Mouse (Mus musculus): ENCODE data around the gene Kazn. TPM values are rescaled to one million over a fixed set of nuclear protein-coding genes. Genes with fewer than 3 reads are reported as not detected.

Gene Kazn
- total RNA-seq, 1 experiment: 14.0 TPM

DNA sequence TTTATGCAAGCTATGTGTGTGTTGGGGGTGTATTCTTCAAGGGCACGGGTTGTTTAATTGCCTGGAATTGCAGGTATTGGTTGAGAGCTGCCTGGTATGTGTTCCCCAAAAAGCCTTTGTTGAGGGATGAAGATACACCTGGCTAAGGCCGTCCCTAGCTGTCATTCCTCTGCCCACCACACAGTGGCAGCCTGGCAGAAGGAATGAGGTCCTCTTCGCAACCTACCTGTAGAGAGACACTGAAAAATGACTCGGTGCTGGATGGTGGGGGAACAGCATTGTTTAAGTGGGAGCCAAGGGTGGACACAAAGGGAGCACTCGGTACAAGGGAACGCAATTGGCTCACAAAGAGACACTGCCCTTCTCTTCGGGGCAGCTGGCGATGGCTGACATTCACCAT is 125.9 kb downstream of the Kazn start:
- Histone ChIP-seq H3K9ac (ENCODE audit: insufficient read depth, low read depth, low read length, poor library complexity, severe bottlenecking) (no peak overlapping the region), H3K36me3 (ENCODE audit: control insufficient read depth, insufficient read depth, low read length, poor library complexity, severe bottlenecking) (no peaks in the 10 kb centered on the region), H3K9me3 (ENCODE audit: control insufficient read depth, insufficient read depth, low read depth, low read length) (no peaks in the 10 kb centered on the region), H3K27ac (ENCODE audit: insufficient read depth, low read depth, low read length, poor library complexity, severe bottlenecking) (no peak overlapping the region), H3K4me1 (ENCODE audit: control insufficient read depth in 2 of 2, insufficient read depth in 2 of 2, low read length in 2 of 2, poor library complexity in 1 of 2) (peaks cover 0 to 9% of the 10 kb centered on the region in 2 experiments; a peak in 2 of 4 replicates), H3K4me3 (ENCODE audit: insufficient read depth in 1 of 2, low read depth in 1 of 2, low read length in 2 of 2, poor library complexity in 1 of 2, severe bottlenecking in 1 of 2) (no peak overlapping the region)
- TF ChIP-seq CHD2 (IDR thresholded peaks at IDR 0.05; ENCODE audit: low read depth, low read length) (no peak), ZC3H11A (IDR thresholded peaks at IDR 0.05; ENCODE audit: borderline replicate concordance, low read depth, low read length) (peak; percentile 77; the same call in 1 of the 2 replicates), HCFC1 (IDR thresholded peaks at IDR 0.05; ENCODE audit: borderline replicate concordance, insufficient read depth, low read length) (no peak)
- peak; percentile 24 for DNase-seq (ENCODE audit: low read depth, low spot score)
- in situ Hi-C loops (cut with MboI; ENCODE audit: low sequenced_read_pairs in 2 of 2, unreplicated experiment in 2 of 2): no loop called here

DNA sequence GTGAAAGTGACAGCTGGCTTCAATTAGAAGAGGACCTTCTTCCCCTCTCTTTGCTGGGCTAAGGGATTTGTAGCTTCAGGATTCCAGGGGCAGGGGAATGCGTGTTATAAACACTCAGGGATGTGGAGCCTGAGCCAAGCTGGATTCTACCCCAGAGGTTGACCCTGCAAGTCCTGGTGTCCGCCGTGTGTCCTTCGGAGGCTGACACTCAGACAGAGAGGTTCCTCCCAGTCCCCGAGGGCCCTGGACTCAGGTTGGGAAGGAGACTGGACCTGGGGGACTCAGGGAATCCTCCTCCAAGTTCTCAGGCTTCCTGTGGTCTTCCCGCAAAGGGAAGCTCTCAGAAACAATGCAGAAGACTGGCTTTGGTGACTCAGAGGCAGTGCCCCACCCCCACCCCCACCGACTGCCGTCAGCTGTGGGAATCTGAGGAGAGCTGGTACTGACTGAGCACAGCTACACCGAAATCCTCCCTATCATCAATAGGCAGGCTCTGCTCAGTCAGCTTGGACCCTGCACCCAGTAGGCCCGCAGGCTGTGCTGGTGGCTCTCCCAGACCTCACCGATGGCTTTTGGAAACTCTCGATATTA is 136.0 kb downstream of the Kazn start:
- Histone ChIP-seq H3K9me3 (ENCODE audit: control insufficient read depth, insufficient read depth, low read depth, low read length) (no peaks in the 10 kb centered on the region), H3K4me1 (ENCODE audit: control insufficient read depth in 2 of 2, insufficient read depth in 2 of 2, low read length in 2 of 2, poor library complexity in 1 of 2) (peaks cover 0 to under 1% of the 10 kb centered on the region in 2 experiments; a peak in 2 of 4 replicates), H3K36me3 (ENCODE audit: control insufficient read depth, insufficient read depth, low read length, poor library complexity, severe bottlenecking) (no peaks in the 10 kb centered on the region), H3K9ac (ENCODE audit: insufficient read depth, low read depth, low read length, poor library complexity, severe bottlenecking) (no peak overlapping the region), H3K4me3 (ENCODE audit: insufficient read depth in 1 of 2, low read depth in 1 of 2, low read length in 2 of 2, poor library complexity in 1 of 2, severe bottlenecking in 1 of 2) (no peak overlapping the region), H3K27ac (ENCODE audit: insufficient read depth, low read depth, low read length, poor library complexity, severe bottlenecking) (no peak overlapping the region)
- no peak for DNase-seq (ENCODE audit: low read depth, low spot score)
- in situ Hi-C loops (cut with MboI; ENCODE audit: low sequenced_read_pairs in 2 of 2, unreplicated experiment in 2 of 2): no loop called here
- TF ChIP-seq ZC3H11A (IDR thresholded peaks at IDR 0.05; ENCODE audit: borderline replicate concordance, low read depth, low read length) (no peak), MAFK (IDR thresholded peaks at IDR 0.05; ENCODE audit: insufficient read depth, low read depth, low read length) (no peak)

DNA sequence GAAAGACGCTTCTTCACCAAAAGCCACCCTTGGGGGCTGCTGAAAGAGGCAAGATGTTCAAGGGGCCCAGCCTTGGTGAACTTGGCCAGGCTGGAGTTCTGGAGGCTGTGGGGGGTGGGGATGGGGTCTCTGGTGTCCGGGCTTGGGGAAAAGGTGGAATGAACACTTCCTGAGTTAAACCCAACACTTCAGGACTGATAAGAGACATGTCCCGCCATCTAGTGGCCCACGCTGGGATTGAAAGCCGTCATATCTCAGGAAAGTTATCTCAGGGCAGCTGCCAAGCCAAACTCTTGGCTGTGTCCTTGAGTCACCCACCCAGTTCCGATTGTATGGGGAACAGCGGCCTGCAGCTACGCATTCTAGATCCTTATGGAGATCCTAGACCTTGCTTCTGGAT is 140.9 kb downstream of the Kazn start:
- Histone ChIP-seq H3K9ac (ENCODE audit: insufficient read depth, low read depth, low read length, poor library complexity, severe bottlenecking) (no peak overlapping the region), H3K27ac (ENCODE audit: insufficient read depth, low read depth, low read length, poor library complexity, severe bottlenecking) (no peak overlapping the region), H3K36me3 (ENCODE audit: control insufficient read depth, insufficient read depth, low read length, poor library complexity, severe bottlenecking) (no peaks in the 10 kb centered on the region), H3K9me3 (ENCODE audit: control insufficient read depth, insufficient read depth, low read depth, low read length) (no peaks in the 10 kb centered on the region), H3K4me1 (ENCODE audit: control insufficient read depth in 2 of 2, insufficient read depth in 2 of 2, low read length in 2 of 2, poor library complexity in 1 of 2) (peaks cover 0 to 5% of the 10 kb centered on the region in 2 experiments; a peak in 3 of 4 replicates), H3K4me3 (ENCODE audit: insufficient read depth in 1 of 2, low read depth in 1 of 2, low read length in 2 of 2, poor library complexity in 1 of 2, severe bottlenecking in 1 of 2) (no peak overlapping the region)
- peak; percentile 68 for DNase-seq (ENCODE audit: low read depth, low spot score)
- in situ Hi-C loops (cut with MboI; ENCODE audit: low sequenced_read_pairs in 2 of 2, unreplicated experiment in 2 of 2): loop anchor here in 1 of 2 experiments (10.0 kb wide), 1 partner anchor 94 kb away; no protein-coding TSS in a partner anchor
- peak; percentile 96 for TF ChIP-seq ZC3H11A (IDR thresholded peaks at IDR 0.05; ENCODE audit: borderline replicate concordance, low read depth, low read length)
- no peak for TF ChIP-seq CHD2 (IDR thresholded peaks at IDR 0.05; ENCODE audit: low read depth, low read length)
- TF ChIP-seq HCFC1 (IDR thresholded peaks at IDR 0.05; ENCODE audit: borderline replicate concordance, insufficient read depth, low read length): no peak
- no peak for TF ChIP-seq MAFK (IDR thresholded peaks at IDR 0.05; ENCODE audit: insufficient read depth, low read depth, low read length)

DNA sequence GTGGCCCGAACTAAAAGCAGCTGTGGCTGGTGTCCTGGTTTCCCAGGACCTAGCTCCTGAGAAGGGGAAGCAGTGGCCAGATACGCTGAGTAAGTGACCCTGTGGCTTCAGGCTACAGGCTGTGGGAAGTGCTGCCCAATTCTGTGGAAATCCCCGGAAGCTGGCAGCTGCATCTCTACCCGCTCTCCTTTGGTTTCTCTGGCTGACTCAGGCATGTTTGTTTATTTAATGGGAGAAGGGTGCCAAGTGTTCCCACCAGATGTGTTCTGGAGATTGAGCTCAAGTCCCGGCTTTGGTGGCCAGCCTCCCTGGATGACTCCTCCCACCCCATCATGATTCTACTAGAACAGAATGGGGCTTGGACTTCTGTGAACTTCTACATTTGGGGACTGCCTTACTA is 141.3 kb downstream of the Kazn start:
- Histone ChIP-seq H3K27ac (ENCODE audit: insufficient read depth, low read depth, low read length, poor library complexity, severe bottlenecking) (no peak overlapping the region), H3K9me3 (ENCODE audit: control insufficient read depth, insufficient read depth, low read depth, low read length) (no peaks in the 10 kb centered on the region), H3K9ac (ENCODE audit: insufficient read depth, low read depth, low read length, poor library complexity, severe bottlenecking) (no peak overlapping the region), H3K4me1 (ENCODE audit: control insufficient read depth in 2 of 2, insufficient read depth in 2 of 2, low read length in 2 of 2, poor library complexity in 1 of 2) (peaks cover 0 to 5% of the 10 kb centered on the region in 2 experiments; a peak in 3 of 4 replicates), H3K4me3 (ENCODE audit: insufficient read depth in 1 of 2, low read depth in 1 of 2, low read length in 2 of 2, poor library complexity in 1 of 2, severe bottlenecking in 1 of 2) (no peak overlapping the region), H3K36me3 (ENCODE audit: control insufficient read depth, insufficient read depth, low read length, poor library complexity, severe bottlenecking) (no peaks in the 10 kb centered on the region)
- DNase-seq (ENCODE audit: low read depth, low spot score): no peak
- in situ Hi-C loops (cut with MboI; ENCODE audit: low sequenced_read_pairs in 2 of 2, unreplicated experiment in 2 of 2): loop anchor here in 1 of 2 experiments (10.0 kb wide), 1 partner anchor 93 kb away; no protein-coding TSS in a partner anchor
- TF ChIP-seq MAFK (IDR thresholded peaks at IDR 0.05; ENCODE audit: insufficient read depth, low read depth, low read length): no peak
- no peak for TF ChIP-seq HCFC1 (IDR thresholded peaks at IDR 0.05; ENCODE audit: borderline replicate concordance, insufficient read depth, low read length)
- no peak for TF ChIP-seq CHD2 (IDR thresholded peaks at IDR 0.05; ENCODE audit: low read depth, low read length)

Measured in ES-E14 (cell line).